Mouse (Mus musculus): ENCODE results near the gene E130309D02Rik. TPM values are rescaled to one million over a fixed set of nuclear protein-coding genes. Genes with fewer than 3 reads are reported as not detected.

The E130309D02Rik gene
- polyA plus RNA-seq, 1 experiment = 28.2 TPM

DNA sequence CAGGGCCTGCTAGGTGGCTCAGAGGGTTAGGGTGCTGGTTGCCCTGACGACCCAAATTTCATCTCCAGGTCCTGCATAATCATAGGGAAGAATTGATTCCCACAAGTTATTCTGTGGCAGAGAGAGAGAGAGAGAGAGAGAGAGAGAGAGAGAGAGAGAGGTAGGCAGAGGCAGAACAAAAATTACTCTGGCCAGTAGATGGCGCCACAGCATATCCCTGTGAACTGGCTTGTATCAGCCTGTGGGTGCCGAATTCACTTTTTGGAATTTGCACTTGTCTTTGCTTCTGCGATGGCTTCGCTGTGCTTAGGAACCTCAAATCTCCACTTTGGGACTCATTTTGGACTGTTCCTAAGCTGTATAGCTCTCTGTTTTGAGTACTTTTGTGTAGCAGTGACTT, 18.7 kb upstream of the E130309D02Rik start:
- Histone ChIP-seq H3K27me3 (ENCODE audit: control insufficient read depth, insufficient read depth, low read length) (no peaks in the 10 kb centered on the region), H3K27ac (ENCODE audit: insufficient read depth, low read depth, low read length) (no peak overlapping the region), H3K4me1 (ENCODE audit: control insufficient read depth, insufficient read depth, insufficient read length, low read length) (no peaks in the 10 kb centered on the region; the same call in 1 of the 2 replicates), H3K4me3 (ENCODE audit: low read depth, low read length) (no peak overlapping the region), H3K36me3 (ENCODE audit: control insufficient read depth, insufficient read depth, low read length) (no peaks in the 10 kb centered on the region)
- TF ChIP-seq POLR2A (IDR thresholded peaks at IDR 0.05; ENCODE audit: low read depth, low read length) (no peak), CTCF (IDR thresholded peaks at IDR 0.05; ENCODE audit: extremely low read depth, insufficient read length, insufficient replicate concordance, low read depth, low read length) (peak; percentile 57; the same call in 1 of the 2 replicates)
- WGBS = 5% methylated on average over 5 of the region's 5 CpGs

DNA sequence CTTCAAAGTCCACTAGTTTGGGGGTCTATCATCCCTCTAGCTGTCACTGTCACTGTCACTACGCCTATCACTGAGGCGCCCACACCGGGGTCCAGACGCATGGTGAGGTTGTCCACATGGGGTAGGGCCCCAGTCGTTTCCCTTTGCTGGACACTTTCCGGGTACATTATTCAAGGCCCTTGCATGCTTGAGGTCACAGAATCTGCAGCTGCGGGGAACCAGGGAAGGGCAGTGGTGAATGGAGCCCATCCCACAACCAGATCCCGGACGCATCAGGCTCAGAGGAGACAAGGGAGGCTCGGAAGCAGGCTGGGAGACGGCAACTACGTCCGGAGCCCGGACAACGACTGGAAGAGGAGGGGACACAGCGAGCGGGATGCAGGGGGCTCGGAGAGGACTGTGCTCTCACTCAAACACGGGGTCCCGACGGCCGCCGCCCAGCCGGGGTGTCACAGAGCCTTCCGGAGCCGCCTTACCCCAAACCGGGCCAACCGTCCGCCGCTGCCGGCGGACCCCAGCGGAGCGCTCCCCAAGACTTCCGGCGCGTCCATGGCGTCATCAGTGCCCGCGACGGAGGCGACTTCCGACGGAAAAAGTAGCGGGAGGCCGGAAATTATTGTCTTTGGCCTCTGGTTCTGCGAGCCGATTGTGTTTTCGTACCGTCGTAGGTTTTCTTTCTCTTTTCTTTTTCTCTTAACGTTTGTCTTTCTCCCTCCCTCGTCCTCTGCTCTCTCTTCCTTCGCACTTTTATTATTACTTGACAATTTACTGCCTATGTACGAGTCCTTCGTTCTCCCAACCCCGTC, 13.7 kb upstream of the E130309D02Rik start, which contains the start of gene Zdhhc4:
Gene Zdhhc4 (minus strand): TSS at position 567 of the 806 bp plus-strand sequence.
- peak within 1 kb of the TSS; percentile 17 for H3K27ac ChIP-seq (ENCODE audit: insufficient read depth, low read depth, low read length)
- peaks cover 2% of the 10 kb centered on the region; the same call in 1 of the 2 replicates for H3K4me1 ChIP-seq (ENCODE audit: control insufficient read depth, insufficient read depth, insufficient read length, low read length)
- H3K4me3 ChIP-seq (ENCODE audit: low read depth, low read length) = peak within 1 kb of the TSS; percentile 76
- H3K36me3 ChIP-seq (ENCODE audit: control insufficient read depth, insufficient read depth, low read length) = peaks cover 24% of the 10 kb centered on the region
- no peaks in the 10 kb centered on the region for H3K27me3 ChIP-seq (ENCODE audit: control insufficient read depth, insufficient read depth, low read length)
- under 1% methylated on average over 57 of the region's 57 CpGs for WGBS
- TF ChIP-seq CTCF (IDR thresholded peaks at IDR 0.05; ENCODE audit: extremely low read depth, insufficient read length, insufficient replicate concordance, low read depth, low read length) (no peak), POLR2A (IDR thresholded peaks at IDR 0.05; ENCODE audit: low read depth, low read length) (peak; percentile 63; the same call in 1 of the 2 replicates)

DNA sequence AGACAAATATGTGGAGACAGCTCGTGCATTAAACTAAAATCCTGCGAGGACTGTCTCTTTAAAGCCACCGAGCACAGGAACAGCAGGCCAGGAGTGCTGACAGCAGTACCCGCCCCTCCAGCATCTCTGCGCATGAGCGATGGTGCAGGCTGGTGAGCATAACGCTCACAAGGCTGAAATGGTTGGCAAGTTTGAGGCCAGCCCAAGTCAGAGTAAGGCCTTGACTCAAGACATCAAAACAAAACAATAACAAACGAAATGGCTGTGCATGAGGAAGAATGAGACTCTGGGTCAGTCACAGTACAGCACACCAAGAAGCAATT, 2.1 kb upstream of the E130309D02Rik start:
- TF ChIP-seq POLR2A (IDR thresholded peaks at IDR 0.05; ENCODE audit: low read depth, low read length) (no peak), CTCF (IDR thresholded peaks at IDR 0.05; ENCODE audit: extremely low read depth, insufficient read length, insufficient replicate concordance, low read depth, low read length) (no peak)
- Histone ChIP-seq H3K36me3 (ENCODE audit: control insufficient read depth, insufficient read depth, low read length) (peaks cover 30% of the 10 kb centered on the region), H3K27ac (ENCODE audit: insufficient read depth, low read depth, low read length) (no peak overlapping the region), H3K4me3 (ENCODE audit: low read depth, low read length) (no peak overlapping the region), H3K4me1 (ENCODE audit: control insufficient read depth, insufficient read depth, insufficient read length, low read length) (peaks cover 4% of the 10 kb centered on the region), H3K27me3 (ENCODE audit: control insufficient read depth, insufficient read depth, low read length) (no peaks in the 10 kb centered on the region)
- 92% methylated on average over 8 of the region's 8 CpGs for WGBS

DNA sequence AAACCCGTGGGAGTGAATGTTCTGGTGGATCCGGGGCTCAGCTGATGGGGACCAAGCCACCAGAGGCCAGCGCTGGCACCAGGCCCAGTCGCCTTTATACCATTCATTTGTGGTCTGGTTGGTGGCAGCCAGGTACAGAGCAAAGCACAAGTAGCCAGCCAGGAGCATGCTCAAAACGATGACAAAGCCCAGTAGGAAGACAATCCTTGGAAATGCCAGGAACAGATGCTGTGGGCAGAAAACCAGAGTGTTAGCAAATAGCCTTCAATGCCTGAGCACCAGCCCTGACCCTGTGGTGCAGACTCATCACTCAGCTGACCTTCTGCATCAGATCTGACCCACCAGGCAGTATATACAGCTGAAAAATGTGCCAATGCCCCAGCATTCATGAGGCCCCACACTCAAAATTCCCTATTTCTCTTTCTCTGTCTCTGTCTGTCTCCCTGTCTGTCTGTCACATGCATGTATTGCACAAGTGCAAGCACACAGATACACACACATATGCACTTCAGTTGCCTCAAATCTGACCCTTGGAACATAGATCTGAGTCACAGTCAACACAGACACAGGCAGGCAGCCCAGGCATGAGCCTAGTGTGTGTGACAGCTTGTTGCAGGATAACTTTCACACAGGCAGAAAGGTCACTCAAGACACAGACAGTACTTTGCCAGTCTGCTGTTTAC, 1.6 kb upstream of the E130309D02Rik start:
- Histone ChIP-seq H3K27ac (ENCODE audit: insufficient read depth, low read depth, low read length) (no peak overlapping the region), H3K4me1 (ENCODE audit: control insufficient read depth, insufficient read depth, insufficient read length, low read length) (peaks cover 4% of the 10 kb centered on the region), H3K36me3 (ENCODE audit: control insufficient read depth, insufficient read depth, low read length) (peaks cover 27% of the 10 kb centered on the region), H3K27me3 (ENCODE audit: control insufficient read depth, insufficient read depth, low read length) (no peaks in the 10 kb centered on the region), H3K4me3 (ENCODE audit: low read depth, low read length) (no peak overlapping the region)
- WGBS = 87% methylated on average over 5 of the region's 5 CpGs
- TF ChIP-seq CTCF (IDR thresholded peaks at IDR 0.05; ENCODE audit: extremely low read depth, insufficient read length, insufficient replicate concordance, low read depth, low read length) (no peak), POLR2A (IDR thresholded peaks at IDR 0.05; ENCODE audit: low read depth, low read length) (no peak)

DNA sequence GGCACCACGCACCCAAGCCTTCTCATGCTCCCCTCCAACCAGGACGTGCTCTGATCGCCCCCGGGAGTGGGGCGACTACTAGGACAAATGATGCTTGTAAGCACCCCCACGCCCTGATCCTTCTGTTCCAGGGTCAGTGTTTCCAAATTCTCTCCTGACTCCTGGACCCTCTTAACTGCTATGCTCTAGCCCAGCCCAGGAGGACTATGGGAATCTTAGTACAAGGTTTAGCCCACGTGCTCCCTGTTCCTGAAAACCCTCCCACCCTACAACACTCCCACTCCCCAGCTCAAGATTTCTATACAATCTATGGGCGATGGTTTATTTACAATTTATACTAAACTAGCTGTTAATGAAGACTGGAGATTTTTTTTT, 341 bp upstream of the E130309D02Rik start:
- H3K27me3 ChIP-seq (ENCODE audit: control insufficient read depth, insufficient read depth, low read length) = no peaks in the 10 kb centered on the region
- H3K4me3 ChIP-seq (ENCODE audit: low read depth, low read length) = peak overlapping the region; percentile 99
- TF ChIP-seq CTCF (IDR thresholded peaks at IDR 0.05; ENCODE audit: extremely low read depth, insufficient read length, insufficient replicate concordance, low read depth, low read length) (no peak), POLR2A (IDR thresholded peaks at IDR 0.05; ENCODE audit: low read depth, low read length) (no peak)
- no peak overlapping the region for H3K27ac ChIP-seq (ENCODE audit: insufficient read depth, low read depth, low read length)
- H3K4me1 ChIP-seq (ENCODE audit: control insufficient read depth, insufficient read depth, insufficient read length, low read length) = peaks cover 4% of the 10 kb centered on the region
- peaks cover 31% of the 10 kb centered on the region for H3K36me3 ChIP-seq (ENCODE audit: control insufficient read depth, insufficient read depth, low read length)
- 19% methylated on average over 8 of the region's 8 CpGs for WGBS

DNA sequence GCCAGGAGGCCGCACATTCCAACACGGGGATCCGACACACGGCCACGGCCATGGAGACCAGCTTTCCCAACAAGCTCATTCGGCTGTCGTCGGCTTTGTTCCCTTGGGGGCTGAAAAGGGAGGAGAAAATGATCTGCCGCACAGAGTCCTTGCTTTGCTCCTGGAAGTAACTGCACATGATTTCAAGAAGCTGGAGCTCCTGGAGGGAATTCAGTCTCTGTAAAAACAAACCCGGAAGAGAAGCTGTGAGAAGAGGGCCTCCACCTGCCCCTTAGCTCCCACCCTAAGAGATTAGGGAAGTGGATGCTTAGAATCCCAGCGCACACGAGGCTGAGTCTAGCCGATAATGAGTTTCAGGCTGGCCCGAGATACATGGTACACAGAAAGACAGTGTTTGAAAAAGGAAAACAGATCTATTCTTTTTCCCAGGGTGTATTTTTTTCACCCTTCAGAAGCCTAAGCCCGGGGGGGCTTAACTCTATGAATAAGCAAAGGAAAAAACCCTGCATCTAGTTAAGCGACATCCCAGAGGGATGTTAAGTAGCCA, 904 bp downstream of the E130309D02Rik start:
- H3K4me3 ChIP-seq (ENCODE audit: low read depth, low read length) = peak overlapping the region; percentile 99
- peaks cover 4% of the 10 kb centered on the region for H3K4me1 ChIP-seq (ENCODE audit: control insufficient read depth, insufficient read depth, insufficient read length, low read length)
- peak overlapping the region; percentile 73; the same call in 1 of the 2 replicates for H3K27ac ChIP-seq (ENCODE audit: insufficient read depth, low read depth, low read length)
- WGBS = 6% methylated on average over 16 of the region's 16 CpGs
- no peaks in the 10 kb centered on the region for H3K27me3 ChIP-seq (ENCODE audit: control insufficient read depth, insufficient read depth, low read length)
- no peak for TF ChIP-seq CTCF (IDR thresholded peaks at IDR 0.05; ENCODE audit: extremely low read depth, insufficient read length, insufficient replicate concordance, low read depth, low read length)
- no peak for TF ChIP-seq POLR2A (IDR thresholded peaks at IDR 0.05; ENCODE audit: low read depth, low read length)
- H3K36me3 ChIP-seq (ENCODE audit: control insufficient read depth, insufficient read depth, low read length) = peaks cover 29% of the 10 kb centered on the region

DNA sequence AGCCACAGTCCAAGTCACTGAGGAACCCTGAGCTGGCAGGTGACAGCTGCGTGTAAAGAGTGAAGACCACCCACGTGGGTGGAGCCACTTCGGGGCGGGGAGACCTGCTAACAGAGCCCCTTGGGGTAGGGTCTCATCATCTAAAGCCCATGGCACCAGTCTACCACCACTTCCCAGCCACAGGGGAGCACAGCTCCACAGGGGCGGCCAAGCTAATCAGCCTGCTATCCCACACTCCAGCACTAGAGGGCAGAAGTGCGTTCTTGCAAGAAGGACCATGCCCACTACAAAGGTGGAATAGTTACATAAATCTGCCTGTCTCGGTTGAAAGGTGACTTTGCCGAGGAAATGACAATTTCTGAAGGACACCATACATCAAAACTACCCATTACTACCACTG, 3.3 kb downstream of the E130309D02Rik start:
- peaks cover 4% of the 10 kb centered on the region for H3K4me1 ChIP-seq (ENCODE audit: control insufficient read depth, insufficient read depth, insufficient read length, low read length)
- H3K4me3 ChIP-seq (ENCODE audit: low read depth, low read length) = no peak overlapping the region
- H3K27me3 ChIP-seq (ENCODE audit: control insufficient read depth, insufficient read depth, low read length) = no peaks in the 10 kb centered on the region
- TF ChIP-seq CTCF (IDR thresholded peaks at IDR 0.05; ENCODE audit: extremely low read depth, insufficient read length, insufficient replicate concordance, low read depth, low read length) (peak; percentile 70; the same call in 1 of the 2 replicates), POLR2A (IDR thresholded peaks at IDR 0.05; ENCODE audit: low read depth, low read length) (no peak)
- H3K27ac ChIP-seq (ENCODE audit: insufficient read depth, low read depth, low read length) = no peak overlapping the region
- peaks cover 42% of the 10 kb centered on the region for H3K36me3 ChIP-seq (ENCODE audit: control insufficient read depth, insufficient read depth, low read length)
- WGBS = 52% methylated on average over 8 of the region's 8 CpGs
